Mouse (Mus musculus) bone marrow, adult 2 months (tissue): ENCODE results near the gene Dnajb13. TPM values are rescaled to one million over a fixed set of nuclear protein-coding genes. Genes with fewer than 3 reads are reported as not detected.
"Not testable (repeated sequence)": the region's sequence is repeated elsewhere in the genome, so short reads cannot be mapped to it uniquely, and the experiment has no call there.

Experiments used
- H3K27ac ChIP-seq: fragments of 200-500 bp; 2 replicates; pipeline ENCODE4 v1.5.1; 2012; ENCODE audit warnings: low read depth, mild to moderate bottlenecking, control low read depth, inconsistent platforms, low read length; ENCODE audit not compliant: control insufficient read depth, poor library complexity, insufficient read depth
- H3K4me1 ChIP-seq: fragments of 200-500 bp; 2 replicates; pipeline ENCODE4 v1.6.1; 2011; ENCODE audit warnings: low read length; ENCODE audit not compliant: control insufficient read depth, insufficient read depth
- H3K4me3 ChIP-seq: fragments of 200-500 bp; replicated peaks from 2 replicates; pipeline ENCODE3; 2011; ENCODE audit warnings: mild to moderate bottlenecking, low read depth, low read length, control low read depth; ENCODE audit not compliant: control insufficient read depth
- CTCF ChIP-seq: fragments of 200-500 bp; IDR thresholded peaks from 2 replicates; pipeline ENCODE4 v1.5.1; 2011; ENCODE audit warnings: low read length, control low read depth; ENCODE audit not compliant: control insufficient read depth, insufficient read depth
- POLR2A ChIP-seq: fragments of 200-500 bp; IDR thresholded peaks from 2 replicates; pipeline ENCODE4 v1.6.1; 2011; ENCODE audit warnings: low read depth, mild to moderate bottlenecking, control low read depth, low read length, borderline replicate concordance; ENCODE audit not compliant: control insufficient read depth
- WGBS: fragments of 180-500 bp; shearing (Covaris S2); methylation state at CpG from one replicate; pipeline ENCODE4 v1.1.7; 2018; 5-methylcytosine and 5-hydroxymethylcytosine counted together
- polyA plus RNA-seq: library from polyadenylated mRNA; stranded (reverse); fragments of >200 nt; gene quantifications from 2 replicates; pipeline ENCODE4 v1.2.4, GENCODE M21; 2011; ENCODE audit warnings: low replicate concordance; ENCODE audit not compliant: missing spikeins, insufficient read depth, insufficient read length

Gene Dnajb13
- polyA plus RNA-seq, 1 experiment = 4.5 TPM

GRCm38 (mm10) chr7:100487301-100487700 is 27.5 kb downstream of the Dnajb13 start:
- WGBS = 43% methylated on average over 2 of the region's 2 CpGs

GRCm38 (mm10) chr7:100484493-100484892 is 30.3 kb downstream of the Dnajb13 start:
- Histone ChIP-seq H3K4me3 (no peak overlapping the region), H3K4me1 (no peaks in the 10 kb centered on the region; the same call in 1 of the 2 replicates), H3K27ac (peak overlapping the region; percentile 58)
- 19% methylated on average over 5 of the region's 5 CpGs for WGBS
- TF ChIP-seq POLR2A (no peak), CTCF (no peak)

More at GRCm38 (mm10) chr7:100487301-100487700, 27.5 kb downstream of the Dnajb13 start:
- TF ChIP-seq CTCF (no peak), POLR2A (no peak)
- Histone ChIP-seq H3K27ac (no peak overlapping the region), H3K4me3 (no peak overlapping the region), H3K4me1 (no peaks in the 10 kb centered on the region; the same call in 1 of the 2 replicates)

- 39% methylated on average over 2 of the region's 2 CpGs for WGBS
- H3K27ac ChIP-seq, H3K4me1 ChIP-seq, H3K4me3 ChIP-seq: not testable (repeated sequence)
These were observed 32.7 kb downstream of the Dnajb13 start for GRCm38 (mm10) chr7:100482046-100482445.

GRCm38 (mm10) chr7:100480175-100480574 is 34.6 kb downstream of the Dnajb13 start:
- TF ChIP-seq CTCF = no peak
- no peak for TF ChIP-seq POLR2A
- H3K4me3 ChIP-seq = no peak overlapping the region
- WGBS = 91% methylated on average over 17 of the region's 17 CpGs
- no peak overlapping the region for H3K27ac ChIP-seq
- no peaks in the 10 kb centered on the region; the same call in 1 of the 2 replicates for H3K4me1 ChIP-seq

GRCm38 (mm10) chr7:100479823-100480164 is 35.0 kb downstream of the Dnajb13 start:
- TF ChIP-seq CTCF (no peak), POLR2A (no peak)

GRCm38 (mm10) chr7:100479100-100479822 is 35.5 kb downstream of the Dnajb13 start:
- Histone ChIP-seq H3K4me3 (no peak overlapping the region), H3K4me1 (no peaks in the 10 kb centered on the region; the same call in 1 of the 2 replicates), H3K27ac (no peak overlapping the region)
- 89% methylated on average over 20 of the region's 20 CpGs for WGBS
- TF ChIP-seq POLR2A (no peak), CTCF (no peak)

More at GRCm38 (mm10) chr7:100479823-100480164, 35.0 kb downstream of the Dnajb13 start:
- 82% methylated on average over 15 of the region's 15 CpGs for WGBS
- H3K4me3 ChIP-seq = no peak overlapping the region
- H3K27ac ChIP-seq = no peak overlapping the region
- H3K4me1 ChIP-seq = no peaks in the 10 kb centered on the region; the same call in 1 of the 2 replicates

GRCm38 (mm10) chr7:100474680-100475079 is 40.1 kb downstream of the Dnajb13 start:
- H3K4me1 ChIP-seq = no peaks in the 10 kb centered on the region
- no peak for TF ChIP-seq CTCF
- TF ChIP-seq POLR2A = no peak
- WGBS = 60% methylated on average over 1 of the region's 1 CpGs
- no peak overlapping the region for H3K27ac ChIP-seq
- H3K4me3 ChIP-seq = no peak overlapping the region

GRCm38 (mm10) chr7:100473846-100474454 is 40.8 kb downstream of the Dnajb13 start:
- TF ChIP-seq POLR2A = no peak
- TF ChIP-seq CTCF = no peak
- no peak overlapping the region for H3K4me3 ChIP-seq
- H3K4me1 ChIP-seq = no peaks in the 10 kb centered on the region
- 72% methylated on average over 9 of the region's 9 CpGs for WGBS
- H3K27ac ChIP-seq = no peak overlapping the region

- no peak within 1 kb of the TSS; the same call in 1 of the 2 replicates for H3K27ac ChIP-seq
- H3K4me1 ChIP-seq = no peaks in the 10 kb centered on the region; the same call in 1 of the 2 replicates
- no peak within 1 kb of the TSS for H3K4me3 ChIP-seq
- 81% methylated on average over 6 of the region's 6 CpGs for WGBS
- no peak for TF ChIP-seq CTCF
- TF ChIP-seq POLR2A = no peak
These were observed 42.0 kb downstream of the Dnajb13 start, which contains the start of gene Ucp3 for GRCm38 (mm10) chr7:100472777-100473176. TSS of gene Ucp3 (plus strand) at chr7:100472990.
